Mouse (Mus musculus): Measurements from ENCODE around the gene Fgfr1op. TPM values are rescaled to one million over a fixed set of nuclear protein-coding genes. Genes with fewer than 3 reads are reported as not detected.
"Not testable (repeated sequence)": the region's sequence is repeated elsewhere in the genome, so short reads cannot be mapped to it uniquely, and the experiment has no call there.

The Fgfr1op gene
- polyA plus RNA-seq, 1 experiment from 2014 or later, result 27.5 TPM

- no peak overlapping the region for H3K4me3 ChIP-seq (replicated peaks)
- no peaks in the 10 kb centered on the region for H3K27me3 ChIP-seq
- no peaks in the 10 kb centered on the region for H3K4me1 ChIP-seq (replicated peaks)
- 95% methylated on average over 5 of the region's 5 CpGs for WGBS
- no peak overlapping the region for H3K27ac ChIP-seq
- ATAC-seq, result no peak
- no peak overlapping the region for H3K9ac ChIP-seq (replicated peaks)
- no peak overlapping the region for H3K4me2 ChIP-seq (replicated peaks)
- H3K9me3 ChIP-seq, result no peaks in the 10 kb centered on the region
- H3K36me3 ChIP-seq, result peaks cover 72% of the 10 kb centered on the region
Observed at GRCm38 (mm10) chr17:8183815-8184214, 18.5 kb downstream of the Fgfr1op start.

GRCm38 (mm10) chr17:8184217-8184616 is 18.9 kb downstream of the Fgfr1op start:
- no peak for ATAC-seq
- no peaks in the 10 kb centered on the region for H3K9me3 ChIP-seq
- H3K36me3 ChIP-seq, result peaks cover 73% of the 10 kb centered on the region
- H3K4me3 ChIP-seq (replicated peaks), result no peak overlapping the region
- H3K27ac ChIP-seq, result no peak overlapping the region
- no peaks in the 10 kb centered on the region for H3K4me1 ChIP-seq (replicated peaks)
- 92% methylated on average over 7 of the region's 7 CpGs for WGBS
- no peak overlapping the region for H3K9ac ChIP-seq (replicated peaks)
- H3K4me2 ChIP-seq (replicated peaks), result no peak overlapping the region
- no peaks in the 10 kb centered on the region for H3K27me3 ChIP-seq

- Histone ChIP-seq H3K4me3 (replicated peaks) (no peak overlapping the region), H3K9ac (replicated peaks) (no peak overlapping the region), H3K4me1 (replicated peaks) (no peaks in the 10 kb centered on the region), H3K9me3 (no peaks in the 10 kb centered on the region), H3K4me2 (replicated peaks) (no peak overlapping the region), H3K27ac (no peak overlapping the region), H3K27me3 (no peaks in the 10 kb centered on the region), H3K36me3 (peaks cover 70% of the 10 kb centered on the region)
- 95% methylated on average over 8 of the region's 8 CpGs for WGBS
- no peak for ATAC-seq
Observed at GRCm38 (mm10) chr17:8193678-8194077, 28.4 kb downstream of the Fgfr1op start.

- H3K4me1 ChIP-seq (replicated peaks), result no peaks in the 10 kb centered on the region
- H3K27ac ChIP-seq, result no peak overlapping the region
- no peak overlapping the region for H3K9ac ChIP-seq (replicated peaks)
- no peak for ATAC-seq
- no peaks in the 10 kb centered on the region for H3K27me3 ChIP-seq
- 94% methylated on average over 8 of the region's 8 CpGs for WGBS
- no peak overlapping the region for H3K4me3 ChIP-seq (replicated peaks)
- no peaks in the 10 kb centered on the region for H3K9me3 ChIP-seq
- no peak overlapping the region for H3K4me2 ChIP-seq (replicated peaks)
- H3K36me3 ChIP-seq, result peaks cover 51% of the 10 kb centered on the region
Observed at GRCm38 (mm10) chr17:8195685-8196376, 30.5 kb downstream of the Fgfr1op start.

- Histone ChIP-seq H3K27me3 (no peaks in the 10 kb centered on the region), H3K4me2 (replicated peaks) (no peak overlapping the region)
- WGBS, result 77% methylated on average over 3 of the region's 3 CpGs
Observed at GRCm38 (mm10) chr17:8197652-8198051, 32.4 kb downstream of the Fgfr1op start.

GRCm38 (mm10) chr17:8199067-8199935 is 34.0 kb downstream of the Fgfr1op start:
- H3K9me3 ChIP-seq, result no peaks in the 10 kb centered on the region
- no peak overlapping the region for H3K9ac ChIP-seq (replicated peaks)
- no peak for ATAC-seq
- H3K27ac ChIP-seq, result no peak overlapping the region
- H3K4me3 ChIP-seq (replicated peaks), result no peak overlapping the region
- H3K4me1 ChIP-seq (replicated peaks), result no peaks in the 10 kb centered on the region
- no peaks in the 10 kb centered on the region for H3K27me3 ChIP-seq
- WGBS, result 91% methylated on average over 11 of the region's 11 CpGs
- H3K36me3 ChIP-seq, result peaks cover 28% of the 10 kb centered on the region
- H3K4me2 ChIP-seq (replicated peaks), result no peak overlapping the region

More at GRCm38 (mm10) chr17:8197652-8198051, 32.4 kb downstream of the Fgfr1op start:
- no peak overlapping the region for H3K27ac ChIP-seq
- no peaks in the 10 kb centered on the region for H3K9me3 ChIP-seq
- ATAC-seq, result no peak
- H3K36me3 ChIP-seq, result peaks cover 43% of the 10 kb centered on the region
- H3K9ac ChIP-seq (replicated peaks), result no peak overlapping the region
- no peaks in the 10 kb centered on the region for H3K4me1 ChIP-seq (replicated peaks)
- H3K4me3 ChIP-seq (replicated peaks), result no peak overlapping the region

GRCm38 (mm10) chr17:8199936-8200330 is 34.6 kb downstream of the Fgfr1op start:
- Histone ChIP-seq H3K9ac (replicated peaks) (no peak overlapping the region), H3K36me3 (peaks cover 22% of the 10 kb centered on the region), H3K9me3 (no peaks in the 10 kb centered on the region), H3K27ac (no peak overlapping the region), H3K4me3 (replicated peaks) (no peak overlapping the region), H3K4me2 (replicated peaks) (no peak overlapping the region), H3K27me3 (no peaks in the 10 kb centered on the region), H3K4me1 (replicated peaks) (no peaks in the 10 kb centered on the region)
- 91% methylated on average over 1 of the region's 1 CpGs for WGBS
- no peak for ATAC-seq

- Histone ChIP-seq H3K9me3 (no peaks in the 10 kb centered on the region), H3K4me2 (replicated peaks) (no peak overlapping the region), H3K4me3 (replicated peaks) (no peak overlapping the region), H3K36me3 (no peaks in the 10 kb centered on the region), H3K4me1 (replicated peaks) (no peaks in the 10 kb centered on the region), H3K9ac (replicated peaks) (no peak overlapping the region), H3K27me3 (no peaks in the 10 kb centered on the region), H3K27ac (no peak overlapping the region)
- 88% methylated on average over 1 of the region's 1 CpGs for WGBS
- no peak for ATAC-seq
Observed at GRCm38 (mm10) chr17:8203487-8203886, 38.2 kb downstream of the Fgfr1op start.

GRCm38 (mm10) chr17:8205221-8205631 is 39.9 kb downstream of the Fgfr1op start:
- WGBS, result 81% methylated on average over 1 of the region's 1 CpGs
- H3K9ac ChIP-seq (replicated peaks); H3K27me3 ChIP-seq; ATAC-seq; H3K4me1 ChIP-seq (replicated peaks); H3K36me3 ChIP-seq; H3K9me3 ChIP-seq; H3K4me3 ChIP-seq (replicated peaks); H3K4me2 ChIP-seq (replicated peaks): not testable (repeated sequence)
- peak overlapping the region; percentile 35 for H3K27ac ChIP-seq

GRCm38 (mm10) chr17:8206691-8207090 is 41.4 kb downstream of the Fgfr1op start:
- Histone ChIP-seq H3K9ac (replicated peaks) (no peak overlapping the region), H3K4me1 (replicated peaks) (no peaks in the 10 kb centered on the region), H3K27me3 (no peaks in the 10 kb centered on the region), H3K9me3 (no peaks in the 10 kb centered on the region), H3K27ac (no peak overlapping the region), H3K4me2 (replicated peaks) (no peak overlapping the region), H3K4me3 (replicated peaks) (no peak overlapping the region), H3K36me3 (no peaks in the 10 kb centered on the region)
- 85% methylated on average over 5 of the region's 5 CpGs for WGBS
- no peak for ATAC-seq

GRCm38 (mm10) chr17:8209696-8210095 is 44.4 kb downstream of the Fgfr1op start:
- H3K27me3 ChIP-seq, result no peaks in the 10 kb centered on the region
- H3K9ac ChIP-seq (replicated peaks), result no peak overlapping the region
- H3K4me2 ChIP-seq (replicated peaks), result no peak overlapping the region
- H3K36me3 ChIP-seq, result no peaks in the 10 kb centered on the region
- H3K4me1 ChIP-seq (replicated peaks), result no peaks in the 10 kb centered on the region
- no peak for ATAC-seq
- H3K9me3 ChIP-seq, result no peaks in the 10 kb centered on the region
- H3K4me3 ChIP-seq (replicated peaks), result no peak overlapping the region
- 94% methylated on average over 2 of the region's 2 CpGs for WGBS
- H3K27ac ChIP-seq, result no peak overlapping the region

GRCm38 (mm10) chr17:8210170-8210569 is 44.9 kb downstream of the Fgfr1op start:
- Histone ChIP-seq H3K4me2 (replicated peaks) (no peak overlapping the region), H3K27ac (no peak overlapping the region), H3K4me3 (replicated peaks) (no peak overlapping the region), H3K9ac (replicated peaks) (no peak overlapping the region), H3K36me3 (no peaks in the 10 kb centered on the region), H3K9me3 (no peaks in the 10 kb centered on the region), H3K4me1 (replicated peaks) (no peaks in the 10 kb centered on the region), H3K27me3 (no peaks in the 10 kb centered on the region)
- 77% methylated on average over 3 of the region's 3 CpGs for WGBS
- ATAC-seq, result no peak
